Mouse (Mus musculus) testis, postnatal 14 days (tissue): ENCODE results near the gene Wscd1.
A peak's percentile ranks its signal among the peaks of the same experiment; 100 is the strongest.

Experiments used
- DNase-seq: peaks from one replicate; pipeline ENCODE4 v3.0.0; 2021; ENCODE audit warnings: low spot score

Wscd1 gene

GRCm38 (mm10) chr11:71749671-71750070 lies at the start of gene Wscd1:
Gene Wscd1 (plus strand): TSS chr11:71749920.
- DNase-seq: no peak

GRCm38 (mm10) chr11:71728066-71728465 lies 21.7 kb upstream of the Wscd1 start:
- no peak for DNase-seq

GRCm38 (mm10) chr11:71729287-71729686 lies 20.4 kb upstream of the Wscd1 start:
- no peak for DNase-seq

- DNase-seq: no peak
These were observed 15.9 kb upstream of the Wscd1 start for GRCm38 (mm10) chr11:71733771-71734170.

GRCm38 (mm10) chr11:71737106-71737505 lies 12.6 kb upstream of the Wscd1 start:
- no peak for DNase-seq

GRCm38 (mm10) chr11:71738501-71739045 lies 11.1 kb upstream of the Wscd1 start:
- no peak for DNase-seq

- no peak for DNase-seq
These were observed 3.8 kb upstream of the Wscd1 start for GRCm38 (mm10) chr11:71745875-71746274.

- DNase-seq: no peak
These were observed 2.0 kb upstream of the Wscd1 start for GRCm38 (mm10) chr11:71747719-71748118.

GRCm38 (mm10) chr11:71750534-71751173 lies 934 bp downstream of the Wscd1 start:
- peak; percentile 12 for DNase-seq

GRCm38 (mm10) chr11:71751174-71751611 lies 1.5 kb downstream of the Wscd1 start:
- peak; percentile 28 for DNase-seq

- DNase-seq: no peak
These were observed 2.0 kb downstream of the Wscd1 start for GRCm38 (mm10) chr11:71751689-71752088.

- DNase-seq: no peak
These were observed 2.9 kb downstream of the Wscd1 start for GRCm38 (mm10) chr11:71752626-71753025.

- DNase-seq: no peak
These were observed 5.4 kb downstream of the Wscd1 start for GRCm38 (mm10) chr11:71755115-71755514.

- no peak for DNase-seq
These were observed 6.6 kb downstream of the Wscd1 start for GRCm38 (mm10) chr11:71756325-71756724.

- DNase-seq: no peak
These were observed 8.7 kb downstream of the Wscd1 start for GRCm38 (mm10) chr11:71758211-71759110.

- no peak for DNase-seq
These were observed 11.3 kb downstream of the Wscd1 start for GRCm38 (mm10) chr11:71760991-71761390.

- DNase-seq: no peak
These were observed 13.4 kb downstream of the Wscd1 start for GRCm38 (mm10) chr11:71763154-71763553.

GRCm38 (mm10) chr11:71763651-71764275 lies 14.0 kb downstream of the Wscd1 start:
- no peak for DNase-seq

- DNase-seq: no peak
These were observed 15.0 kb downstream of the Wscd1 start for GRCm38 (mm10) chr11:71764743-71765142.

- no peak for DNase-seq
These were observed 15.6 kb downstream of the Wscd1 start for GRCm38 (mm10) chr11:71765335-71765734.

GRCm38 (mm10) chr11:71766380-71766779 lies 16.7 kb downstream of the Wscd1 start:
- DNase-seq: no peak

- no peak for DNase-seq
These were observed 18.0 kb downstream of the Wscd1 start for GRCm38 (mm10) chr11:71767726-71768125.
